Mouse (Mus musculus): ENCODE measurements around the gene C130050O18Rik. TPM values are rescaled to one million over a fixed set of nuclear protein-coding genes. Genes with fewer than 3 reads are reported as not detected.

The C130050O18Rik gene
- polyA plus RNA-seq, 1 experiment from 2014 or later, result 0.92 TPM

DNA sequence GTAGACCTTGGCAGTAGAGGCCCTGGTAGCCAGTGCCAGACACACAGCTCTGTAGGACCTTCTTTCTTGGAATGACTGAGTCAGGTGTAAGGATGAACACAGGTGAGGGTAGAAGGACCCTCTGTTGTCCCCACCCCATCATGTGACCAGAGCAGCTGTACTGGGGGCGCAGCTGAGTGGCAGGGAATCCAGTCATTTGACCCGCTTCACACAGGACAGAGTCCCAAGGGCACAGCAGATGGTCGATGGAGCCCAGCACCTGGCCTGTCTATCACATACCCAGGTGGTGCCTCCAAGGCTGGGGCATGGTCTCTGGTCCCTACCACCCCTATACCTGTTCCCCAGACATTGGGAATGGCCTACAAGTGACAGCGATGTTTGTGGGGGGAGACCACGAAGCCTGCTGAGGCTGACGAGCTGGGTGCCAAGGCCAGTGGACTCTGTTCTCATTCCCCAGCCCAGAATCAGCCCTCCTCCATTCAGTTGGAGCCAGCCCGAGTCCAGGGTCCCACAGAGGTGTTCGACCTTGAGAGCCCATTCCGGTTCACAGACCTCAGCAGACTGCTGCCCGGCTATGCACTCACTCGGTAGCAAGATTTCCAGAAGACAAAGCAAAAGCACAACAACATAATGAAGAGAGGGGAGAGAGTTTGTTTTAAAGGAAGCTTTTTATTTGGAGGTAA, 36.3 kb upstream of the C130050O18Rik start:
- Histone ChIP-seq H3K9ac (replicated peaks; ENCODE audit: low read length) (no peak overlapping the region), H3K27me3 (ENCODE audit: insufficient read depth, low read length) (no peaks in the 10 kb centered on the region), H3K4me1 (ENCODE audit: insufficient read depth, low read length) (peaks cover 43% of the 10 kb centered on the region), H3K36me3 (ENCODE audit: insufficient read depth, low read length) (peaks cover under 1% of the 10 kb centered on the region; the same call in 1 of the 2 replicates), H3K9me3 (ENCODE audit: low read length) (no peaks in the 10 kb centered on the region), H3K4me2 (replicated peaks; ENCODE audit: low read depth, low read length) (no peak overlapping the region), H3K4me3 (ENCODE audit: low read length) (no peak overlapping the region), H3K27ac (ENCODE audit: low read length) (peak overlapping the region; percentile 54)
- ATAC-seq (ENCODE audit: low FRiP score, low TSS enrichment), result no peak
- WGBS, result 71% methylated on average over 11 of the region's 11 CpGs

DNA sequence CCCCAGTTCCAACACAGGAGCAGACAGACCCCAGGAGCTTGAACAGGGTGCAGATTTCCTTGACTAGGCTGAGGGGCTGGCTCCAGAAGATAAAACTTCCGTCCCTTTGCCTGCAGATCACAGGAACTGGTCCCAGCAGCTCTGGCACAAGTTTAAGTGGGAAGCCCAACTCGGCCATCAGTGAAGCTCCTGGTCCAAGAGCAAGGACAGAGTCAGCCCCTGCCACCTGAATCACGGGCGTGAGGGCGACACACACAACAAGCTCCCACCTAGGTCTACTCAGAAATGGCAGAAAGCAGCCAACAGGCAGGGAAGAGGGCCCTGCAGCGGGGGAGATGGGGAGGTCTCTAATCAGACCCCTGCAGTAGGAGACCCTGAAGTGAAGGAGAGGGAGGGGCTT, 34.7 kb upstream of the C130050O18Rik start:
- Histone ChIP-seq H3K4me3 (ENCODE audit: low read length) (no peak overlapping the region), H3K27me3 (ENCODE audit: insufficient read depth, low read length) (no peaks in the 10 kb centered on the region), H3K36me3 (ENCODE audit: insufficient read depth, low read length) (no peaks in the 10 kb centered on the region), H3K9me3 (ENCODE audit: low read length) (no peaks in the 10 kb centered on the region), H3K27ac (ENCODE audit: low read length) (no peak overlapping the region), H3K9ac (replicated peaks; ENCODE audit: low read length) (no peak overlapping the region), H3K4me2 (replicated peaks; ENCODE audit: low read depth, low read length) (no peak overlapping the region), H3K4me1 (ENCODE audit: insufficient read depth, low read length) (peaks cover 42% of the 10 kb centered on the region)
- no peak for ATAC-seq (ENCODE audit: low FRiP score, low TSS enrichment)
- WGBS, result 91% methylated on average over 6 of the region's 6 CpGs

DNA sequence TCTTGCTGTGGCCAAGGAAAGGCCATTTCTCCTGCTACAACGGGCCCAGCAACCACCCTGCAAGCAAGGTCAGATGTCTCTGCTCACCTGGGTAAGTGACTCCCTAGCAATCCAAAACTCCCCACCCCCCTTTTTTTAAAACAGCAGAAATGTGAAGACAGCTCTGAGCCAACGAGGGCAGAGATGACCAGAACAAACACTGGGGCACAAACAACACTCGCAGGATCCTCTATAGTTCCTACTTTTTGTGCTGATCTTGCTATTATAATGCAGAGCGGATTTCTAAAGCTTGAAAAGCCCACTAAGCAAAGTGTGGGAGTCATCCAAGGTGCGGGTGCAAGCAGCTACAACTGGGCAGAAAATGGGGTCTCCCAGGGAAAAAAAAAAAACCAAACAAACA, 34.0 kb upstream of the C130050O18Rik start:
- H3K4me3 ChIP-seq (ENCODE audit: low read length), result peak overlapping the region; percentile 51
- H3K9me3 ChIP-seq (ENCODE audit: low read length), result no peaks in the 10 kb centered on the region
- no peak for ATAC-seq (ENCODE audit: low FRiP score, low TSS enrichment)
- peaks cover 41% of the 10 kb centered on the region for H3K4me1 ChIP-seq (ENCODE audit: insufficient read depth, low read length)
- peak overlapping the region; percentile 91 for H3K9ac ChIP-seq (replicated peaks; ENCODE audit: low read length)
- no peaks in the 10 kb centered on the region for H3K27me3 ChIP-seq (ENCODE audit: insufficient read depth, low read length)
- no peaks in the 10 kb centered on the region for H3K36me3 ChIP-seq (ENCODE audit: insufficient read depth, low read length)
- WGBS, result 51% methylated on average over 5 of the region's 5 CpGs
- peak overlapping the region; percentile 74 for H3K4me2 ChIP-seq (replicated peaks; ENCODE audit: low read depth, low read length)
- no peak overlapping the region for H3K27ac ChIP-seq (ENCODE audit: low read length)

DNA sequence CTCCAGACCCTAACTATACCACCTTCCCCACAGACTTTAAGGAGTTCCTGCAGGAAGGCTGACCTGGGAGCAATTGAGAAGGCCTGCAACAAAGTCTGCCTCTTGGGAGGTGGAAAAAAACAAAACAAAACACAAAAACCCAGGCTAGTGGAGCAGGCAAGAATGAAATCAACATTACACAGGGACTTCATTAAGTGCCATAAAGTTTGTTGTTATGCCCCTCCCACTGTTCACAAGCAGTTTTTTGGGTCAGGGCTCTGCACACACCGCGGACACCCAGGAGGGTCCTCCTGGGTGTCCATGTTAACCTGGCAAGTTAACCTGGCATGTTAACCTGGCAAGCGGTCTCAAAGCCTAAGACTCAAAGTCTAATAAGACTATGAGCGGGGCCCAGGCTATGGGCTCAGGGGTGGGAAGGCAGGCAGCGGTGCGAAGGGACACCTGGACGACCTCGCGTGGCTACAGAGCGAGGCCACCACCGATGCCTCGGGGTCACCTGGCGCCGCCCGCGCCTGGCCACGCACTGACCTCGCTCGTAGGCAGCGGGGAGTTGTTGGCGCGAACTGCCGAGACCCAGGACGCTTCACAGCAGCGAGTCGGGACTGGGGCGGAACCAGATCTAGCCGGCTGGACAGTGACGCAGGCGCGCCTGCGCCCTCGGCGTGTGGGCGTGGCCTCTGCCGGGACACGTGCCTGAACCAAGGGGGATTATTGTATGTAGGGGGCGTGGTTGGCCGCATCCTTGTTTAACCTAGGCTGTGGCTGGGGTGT, 33.3 kb upstream of the C130050O18Rik start:
- H3K9me3 ChIP-seq (ENCODE audit: low read length), result no peaks in the 10 kb centered on the region
- peak; percentile 92 for ATAC-seq (ENCODE audit: low FRiP score, low TSS enrichment)
- peak overlapping the region; percentile 51 for H3K4me3 ChIP-seq (ENCODE audit: low read length)
- H3K4me2 ChIP-seq (replicated peaks; ENCODE audit: low read depth, low read length), result peak overlapping the region; percentile 74
- H3K27ac ChIP-seq (ENCODE audit: low read length), result peak overlapping the region; percentile 85
- H3K36me3 ChIP-seq (ENCODE audit: insufficient read depth, low read length), result no peaks in the 10 kb centered on the region
- H3K4me1 ChIP-seq (ENCODE audit: insufficient read depth, low read length), result peaks cover 41% of the 10 kb centered on the region
- peak overlapping the region; percentile 91 for H3K9ac ChIP-seq (replicated peaks; ENCODE audit: low read length)
- 2% methylated on average over 39 of the region's 39 CpGs for WGBS
- H3K27me3 ChIP-seq (ENCODE audit: insufficient read depth, low read length), result no peaks in the 10 kb centered on the region

DNA sequence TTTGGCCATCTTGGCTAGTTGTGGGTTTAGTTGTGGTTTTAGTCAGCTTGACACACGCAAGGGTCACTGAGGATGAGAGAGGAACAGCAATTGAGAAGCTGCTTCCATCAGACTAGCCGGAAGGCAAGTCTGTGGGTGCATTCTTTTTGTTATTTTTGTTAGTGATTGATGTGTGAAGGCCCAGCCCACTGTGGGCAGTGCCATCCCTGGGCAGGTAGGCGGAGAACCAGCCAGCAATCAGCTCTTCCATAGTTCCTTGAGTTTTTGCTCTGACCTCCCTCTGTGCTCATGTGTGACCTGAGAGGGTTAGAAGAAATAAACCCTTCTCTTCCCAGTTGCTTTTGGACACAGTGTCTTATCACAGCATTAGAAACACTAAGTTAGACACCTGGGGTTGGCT, 32.0 kb upstream of the C130050O18Rik start:
- Histone ChIP-seq H3K9me3 (ENCODE audit: low read length) (no peaks in the 10 kb centered on the region), H3K9ac (replicated peaks; ENCODE audit: low read length) (no peak overlapping the region), H3K36me3 (ENCODE audit: insufficient read depth, low read length) (no peaks in the 10 kb centered on the region), H3K4me1 (ENCODE audit: insufficient read depth, low read length) (peaks cover 52% of the 10 kb centered on the region), H3K27ac (ENCODE audit: low read length) (no peak overlapping the region; the same call in 1 of the 2 replicates), H3K27me3 (ENCODE audit: insufficient read depth, low read length) (no peaks in the 10 kb centered on the region), H3K4me3 (ENCODE audit: low read length) (no peak overlapping the region), H3K4me2 (replicated peaks; ENCODE audit: low read depth, low read length) (no peak overlapping the region)
- WGBS, result 81% methylated on average over 3 of the region's 3 CpGs
- no peak for ATAC-seq (ENCODE audit: low FRiP score, low TSS enrichment)

DNA sequence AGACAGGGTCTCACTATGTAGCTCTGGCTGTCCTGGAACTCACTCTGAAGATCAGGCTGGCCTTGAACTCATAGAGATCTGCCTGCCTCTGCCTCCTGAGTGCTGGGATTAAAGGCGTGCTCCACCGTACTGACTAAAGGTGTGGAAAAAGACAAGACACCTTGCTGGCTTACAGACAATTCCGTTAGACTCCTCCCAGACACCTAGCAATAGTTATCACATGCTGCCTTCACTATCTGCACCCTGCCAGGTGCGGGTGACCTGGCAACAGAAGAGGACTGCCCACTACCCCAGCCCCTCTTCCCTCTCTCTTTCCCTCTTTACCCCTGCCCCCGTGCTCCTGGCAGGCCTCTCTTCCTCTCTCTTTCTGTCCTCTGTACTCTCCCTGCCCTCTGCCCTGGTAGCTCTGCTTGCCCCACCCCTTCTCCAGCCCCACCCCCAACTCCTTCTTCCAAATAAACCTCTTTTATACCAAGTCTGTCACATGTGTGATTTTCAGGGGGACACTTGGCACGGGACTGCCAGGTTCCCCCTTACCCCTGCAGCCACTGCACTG, 31.1 kb upstream of the C130050O18Rik start:
- no peaks in the 10 kb centered on the region for H3K9me3 ChIP-seq (ENCODE audit: low read length)
- peaks cover 60% of the 10 kb centered on the region for H3K4me1 ChIP-seq (ENCODE audit: insufficient read depth, low read length)
- no peak overlapping the region for H3K9ac ChIP-seq (replicated peaks; ENCODE audit: low read length)
- no peaks in the 10 kb centered on the region for H3K27me3 ChIP-seq (ENCODE audit: insufficient read depth, low read length)
- ATAC-seq (ENCODE audit: low FRiP score, low TSS enrichment), result no peak
- no peak overlapping the region for H3K27ac ChIP-seq (ENCODE audit: low read length)
- H3K4me3 ChIP-seq (ENCODE audit: low read length), result no peak overlapping the region
- 80% methylated on average over 6 of the region's 6 CpGs for WGBS
- no peaks in the 10 kb centered on the region for H3K36me3 ChIP-seq (ENCODE audit: insufficient read depth, low read length)
- H3K4me2 ChIP-seq (replicated peaks; ENCODE audit: low read depth, low read length), result no peak overlapping the region

DNA sequence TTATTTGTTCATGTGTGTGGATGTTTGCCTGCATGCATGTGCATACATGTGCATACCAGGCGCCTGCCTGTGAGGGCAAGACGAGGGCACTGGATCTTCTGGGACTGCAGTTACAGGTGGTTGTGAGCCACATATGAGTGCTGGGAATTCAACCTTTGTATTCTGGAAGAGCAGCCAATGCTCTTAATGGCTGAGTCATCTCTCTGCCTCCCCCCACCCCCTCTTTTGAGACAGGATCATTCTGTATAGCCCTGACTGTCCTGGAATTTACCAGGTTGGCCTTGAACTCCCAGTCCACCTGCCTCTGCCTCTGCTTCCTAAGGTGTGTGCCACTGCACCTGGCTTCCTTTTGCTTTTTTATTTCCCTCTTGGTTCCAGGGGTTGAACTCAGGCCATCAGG, 30.2 kb upstream of the C130050O18Rik start:
- Histone ChIP-seq H3K9me3 (ENCODE audit: low read length) (no peaks in the 10 kb centered on the region), H3K36me3 (ENCODE audit: insufficient read depth, low read length) (no peaks in the 10 kb centered on the region), H3K4me2 (replicated peaks; ENCODE audit: low read depth, low read length) (no peak overlapping the region), H3K9ac (replicated peaks; ENCODE audit: low read length) (no peak overlapping the region), H3K27me3 (ENCODE audit: insufficient read depth, low read length) (no peaks in the 10 kb centered on the region), H3K4me3 (ENCODE audit: low read length) (no peak overlapping the region), H3K4me1 (ENCODE audit: insufficient read depth, low read length) (peaks cover 65% of the 10 kb centered on the region), H3K27ac (ENCODE audit: low read length) (no peak overlapping the region)
- ATAC-seq (ENCODE audit: low FRiP score, low TSS enrichment), result no peak
- WGBS, result 93% methylated on average over 2 of the region's 2 CpGs

DNA sequence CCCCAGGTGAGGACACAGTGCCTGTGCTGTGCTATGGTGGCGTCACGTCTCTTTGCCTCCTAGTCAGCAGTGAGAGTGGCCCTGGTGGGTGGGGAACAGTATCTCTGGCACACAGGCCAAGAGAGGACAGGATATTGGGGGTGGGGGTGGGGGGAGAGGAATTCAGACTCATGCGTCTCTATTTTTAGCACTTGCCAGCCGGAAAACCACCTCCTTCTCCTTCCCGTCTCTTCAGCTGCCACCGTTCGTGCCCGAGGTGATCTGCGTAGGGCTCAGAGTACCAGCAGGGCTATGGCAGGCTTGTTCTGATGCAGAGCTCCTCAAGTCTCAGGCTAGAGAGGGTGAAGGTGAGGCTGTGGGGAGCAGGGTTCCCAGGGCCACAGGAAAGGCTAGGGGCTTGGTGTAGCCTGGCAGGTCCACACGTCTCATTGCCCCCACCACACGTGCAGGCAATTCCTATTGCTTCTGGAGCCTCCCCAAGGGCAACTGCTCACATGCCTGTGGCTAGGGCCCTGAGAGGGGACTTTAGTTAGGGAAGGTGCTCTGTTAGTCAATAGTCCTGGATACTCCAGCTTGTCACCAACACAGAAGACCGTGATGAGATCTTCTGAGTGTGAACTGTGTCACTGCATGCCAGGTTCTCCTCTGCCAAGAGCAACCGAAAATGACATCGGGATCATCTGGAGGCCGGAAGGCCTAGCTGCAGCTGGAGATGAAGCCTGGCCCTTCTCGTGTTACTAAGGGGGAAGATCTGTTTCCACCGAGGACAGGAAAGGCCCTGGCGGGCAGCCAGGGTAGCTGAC, 27.4 kb upstream of the C130050O18Rik start, which contains the start of gene Gpr146:
Gene Gpr146 (plus strand): TSS at position 230 of the 803 bp plus-strand sequence.
- Histone ChIP-seq H3K4me2 (replicated peaks; ENCODE audit: low read depth, low read length) (peak within 1 kb of the TSS; percentile 22; the same call in 1 of the 2 replicates), H3K27ac (ENCODE audit: low read length) (peak within 1 kb of the TSS; percentile 94)
- WGBS, result 40% methylated on average over 18 of the region's 18 CpGs

DNA sequence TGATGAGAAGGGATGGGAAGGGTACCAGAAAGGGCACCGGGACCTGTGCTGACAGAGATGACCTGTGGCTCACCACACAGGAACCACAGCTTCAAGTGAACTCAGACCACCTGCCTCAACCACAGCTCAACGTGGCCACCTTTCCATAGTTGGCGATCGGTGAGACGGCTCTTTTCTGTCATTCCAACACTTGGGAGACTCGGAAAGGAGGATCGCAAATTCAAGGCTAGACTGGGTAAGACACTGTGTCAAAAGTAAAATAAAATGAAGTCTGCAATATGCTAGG, 26.9 kb upstream of the C130050O18Rik start:
- Histone ChIP-seq H3K9ac (replicated peaks; ENCODE audit: low read length) (no peak overlapping the region), H3K36me3 (ENCODE audit: insufficient read depth, low read length) (no peaks in the 10 kb centered on the region), H3K4me1 (ENCODE audit: insufficient read depth, low read length) (peaks cover 66% of the 10 kb centered on the region), H3K4me3 (ENCODE audit: low read length) (no peak overlapping the region), H3K4me2 (replicated peaks; ENCODE audit: low read depth, low read length) (no peak overlapping the region), H3K27ac (ENCODE audit: low read length) (peak overlapping the region; percentile 94), H3K9me3 (ENCODE audit: low read length) (no peaks in the 10 kb centered on the region), H3K27me3 (ENCODE audit: insufficient read depth, low read length) (no peaks in the 10 kb centered on the region)
- 69% methylated on average over 7 of the region's 7 CpGs for WGBS
- ATAC-seq (ENCODE audit: low FRiP score, low TSS enrichment), result no peak

More for the DNA sequence above, 27.4 kb upstream of the C130050O18Rik start, which contains the start of gene Gpr146:
- Histone ChIP-seq H3K4me3 (ENCODE audit: low read length) (no peak within 1 kb of the TSS), H3K36me3 (ENCODE audit: insufficient read depth, low read length) (no peaks in the 10 kb centered on the region), H3K4me1 (ENCODE audit: insufficient read depth, low read length) (peaks cover 66% of the 10 kb centered on the region), H3K9ac (replicated peaks; ENCODE audit: low read length) (peak within 1 kb of the TSS; percentile 0; the same call in 1 of the 2 replicates), H3K9me3 (ENCODE audit: low read length) (no peaks in the 10 kb centered on the region), H3K27me3 (ENCODE audit: insufficient read depth, low read length) (no peaks in the 10 kb centered on the region)
- no peak for ATAC-seq (ENCODE audit: low FRiP score, low TSS enrichment)
